Mouse (Mus musculus) CH12.LX (cell line): Measurements from ENCODE around the gene Wdr34.

Experiments used
- CTCF ChIP-seq, 2 experiments: IDR thresholded peaks in 1 of 2; conservative IDR thresholded peaks in 1 of 2; 2 replicates each; pipeline ENCODE4 v1.5.1; 2011 to 2012; ENCODE audit warnings: low read depth in 2 of 2, low read length in 2 of 2, improper control_type of control experiment in 1 of 2, inconsistent platforms in 1 of 2, mild to moderate bottlenecking in 1 of 2, moderate library complexity in 1 of 2
- ELF1 ChIP-seq: IDR thresholded peaks from 2 replicates; pipeline ENCODE4 v1.6.1; 2014; ENCODE audit warnings: low read depth, mild to moderate bottlenecking, inconsistent platforms, low read length, improper control_type of control experiment
- KAT2A ChIP-seq: IDR thresholded peaks from 2 replicates; pipeline ENCODE4 v1.6.1; 2012; ENCODE audit warnings: low read length, improper control_type of control experiment, inconsistent platforms; ENCODE audit not compliant: insufficient replicate concordance
- MYC ChIP-seq: IDR thresholded peaks from 2 replicates; pipeline ENCODE4 v1.6.1; 2011; ENCODE audit warnings: low read depth, mild to moderate bottlenecking, improper control_type of control experiment, low read length
- NELFE ChIP-seq: IDR thresholded peaks from 2 replicates; pipeline ENCODE4 v1.6.1; 2011; ENCODE audit warnings: low read depth, low read length, improper control_type of control experiment
- USF1 ChIP-seq: IDR thresholded peaks from 2 replicates; pipeline ENCODE4 v1.6.1; 2014; ENCODE audit warnings: low read depth, mild to moderate bottlenecking, inconsistent platforms, low read length, improper control_type of control experiment
- ZC3H11A ChIP-seq: IDR thresholded peaks from 2 replicates; pipeline ENCODE4 v1.6.1; 2012; ENCODE audit warnings: low read depth, mild to moderate bottlenecking, inconsistent platforms, low read length, improper control_type of control experiment

- TF ChIP-seq USF1 = no peak
- TF ChIP-seq NELFE = no peak
- TF ChIP-seq CTCF (conservative IDR thresholded peaks at IDR 0.05 in 1 of 2, IDR thresholded peaks at IDR 0.05 in 1 of 2; ENCODE audit: low read depth in 2 of 2, low read length in 2 of 2) = no peak
- no peak for TF ChIP-seq ELF1
- TF ChIP-seq KAT2A = no peak
- no peak for TF ChIP-seq ZC3H11A
- no peak for TF ChIP-seq MYC
Observed at GRCm38 (mm10) chr2:30072875-30073274, 24.2 kb upstream of the Wdr34 start.
